Mouse (Mus musculus) forebrain, embryonic 12.5 days (tissue): Measurements from ENCODE around the gene Amotl2. TPM values are rescaled to one million over a fixed set of nuclear protein-coding genes. Genes with fewer than 3 reads are reported as not detected.

Source experiments
- ATAC-seq: fragments of 200-750 bp; cut with Nextera tagmentation; 2 replicates; pipeline ENCODE4 v1.8.0; 2017; ENCODE audit warnings: moderate TSS enrichment; ENCODE audit not compliant: low FRiP score
- H3K27ac ChIP-seq: fragments of 300-500 bp; sonication (generic); 2 replicates; pipeline ENCODE4 v1.5.1; 2016; ENCODE audit warnings: mild to moderate bottlenecking
- H3K27me3 ChIP-seq: fragments of 300-500 bp; sonication (generic); 2 replicates; pipeline ENCODE4 v1.6.1; 2016; ENCODE audit warnings: mild to moderate bottlenecking
- H3K36me3 ChIP-seq: fragments of 300-500 bp; sonication (generic); replicated peaks from 2 replicates; pipeline ENCODE4 v1.6.1; 2016; ENCODE audit warnings: mild to moderate bottlenecking
- H3K4me1 ChIP-seq: fragments of 300-500 bp; sonication (generic); 2 replicates; pipeline ENCODE4 v1.6.1; 2016
- H3K4me2 ChIP-seq: fragments of 300-500 bp; sonication (generic); 2 replicates; pipeline ENCODE4 v1.6.1; 2016; ENCODE audit warnings: mild to moderate bottlenecking, moderate library complexity
- H3K4me3 ChIP-seq: fragments of 300-500 bp; sonication (generic); replicated peaks from 2 replicates; pipeline ENCODE4 v1.5.1; 2016; ENCODE audit warnings: mild to moderate bottlenecking
- H3K9ac ChIP-seq: fragments of 300-500 bp; sonication (generic); 2 replicates; pipeline ENCODE4 v1.6.1; 2016; ENCODE audit warnings: mild to moderate bottlenecking
- H3K9me3 ChIP-seq: fragments of 300-500 bp; sonication (generic); 2 replicates; pipeline ENCODE4 v1.6.1; 2016
- WGBS: fragments of 180-500 bp; shearing (Covaris S2); methylation state at CpG from one replicate; pipeline ENCODE4 v1.1.7; 2016; 5-methylcytosine and 5-hydroxymethylcytosine counted together
- polyA plus RNA-seq: library from polyadenylated mRNA; unstranded; fragments of >200 nt; fragmentation: Nextera tagmentation; extraction: Ambion mirVana; gene quantifications from 2 replicates; pipeline ENCODE4 v1.2.1, GENCODE M21; 2016

The Amotl2 gene
- polyA plus RNA-seq, result 82.4 TPM in 2 replicates

- Histone ChIP-seq H3K27ac (peak within 1 kb of the TSS; percentile 98), H3K9me3 (no peaks in the 10 kb centered on the region), H3K4me3 (peak within 1 kb of the TSS; percentile 85), H3K9ac (peak within 1 kb of the TSS; percentile 94), H3K27me3 (peaks cover 3% of the 10 kb centered on the region), H3K4me1 (peaks cover 52% of the 10 kb centered on the region), H3K4me2 (peak within 1 kb of the TSS; percentile 90), H3K36me3 (peaks cover 19% of the 10 kb centered on the region)
- no peak for ATAC-seq
- 4% methylated on average over 22 of the region's 22 CpGs for WGBS
Observed at GRCm38 (mm10) chr9:102716481-102717163, at the start of gene Amotl2. Amotl2 (plus strand) TSS chr9:102716672.

GRCm38 (mm10) chr9:102668115-102668514, 48.4 kb upstream of the Amotl2 start:
- peaks cover 23% of the 10 kb centered on the region for H3K4me1 ChIP-seq
- no peak overlapping the region for H3K4me3 ChIP-seq
- H3K4me2 ChIP-seq, result no peak overlapping the region
- H3K36me3 ChIP-seq, result no peaks in the 10 kb centered on the region
- H3K27me3 ChIP-seq, result no peaks in the 10 kb centered on the region
- ATAC-seq, result no peak
- H3K9ac ChIP-seq, result no peak overlapping the region
- H3K9me3 ChIP-seq, result no peaks in the 10 kb centered on the region
- peak overlapping the region; percentile 59; the same call in 1 of the 2 replicates for H3K27ac ChIP-seq
- 45% methylated on average over 6 of the region's 6 CpGs for WGBS

GRCm38 (mm10) chr9:102668906-102669305, 47.6 kb upstream of the Amotl2 start:
- H3K9ac ChIP-seq, result no peak overlapping the region
- H3K27ac ChIP-seq, result no peak overlapping the region
- no peaks in the 10 kb centered on the region for H3K9me3 ChIP-seq
- no peaks in the 10 kb centered on the region for H3K27me3 ChIP-seq
- 85% methylated on average over 12 of the region's 12 CpGs for WGBS
- no peak overlapping the region for H3K4me3 ChIP-seq
- no peak overlapping the region for H3K4me2 ChIP-seq
- no peaks in the 10 kb centered on the region for H3K36me3 ChIP-seq
- no peak for ATAC-seq
- H3K4me1 ChIP-seq, result peaks cover 27% of the 10 kb centered on the region

- ATAC-seq, result no peak
- peaks cover 17% of the 10 kb centered on the region for H3K4me1 ChIP-seq
- H3K27me3 ChIP-seq, result no peaks in the 10 kb centered on the region
- H3K27ac ChIP-seq, result no peak overlapping the region
- no peak overlapping the region for H3K9ac ChIP-seq
- H3K4me2 ChIP-seq, result no peak overlapping the region
- no peaks in the 10 kb centered on the region for H3K36me3 ChIP-seq
- H3K9me3 ChIP-seq, result no peaks in the 10 kb centered on the region
- H3K4me3 ChIP-seq, result no peak overlapping the region
- 77% methylated on average over 7 of the region's 7 CpGs for WGBS
Observed at GRCm38 (mm10) chr9:102673381-102673780, 43.1 kb upstream of the Amotl2 start.

- H3K9me3 ChIP-seq, result no peaks in the 10 kb centered on the region
- H3K4me2 ChIP-seq, result no peak overlapping the region
- H3K27ac ChIP-seq, result no peak overlapping the region
- no peak overlapping the region for H3K9ac ChIP-seq
- H3K27me3 ChIP-seq, result no peaks in the 10 kb centered on the region
- 75% methylated on average over 5 of the region's 5 CpGs for WGBS
- no peaks in the 10 kb centered on the region for H3K36me3 ChIP-seq
- no peak overlapping the region for H3K4me3 ChIP-seq
- H3K4me1 ChIP-seq, result peaks cover 16% of the 10 kb centered on the region
- no peak for ATAC-seq
Observed at GRCm38 (mm10) chr9:102675922-102676321, 40.5 kb upstream of the Amotl2 start.

- no peak overlapping the region for H3K4me3 ChIP-seq
- H3K9ac ChIP-seq, result no peak overlapping the region
- no peak for ATAC-seq
- no peak overlapping the region for H3K4me2 ChIP-seq
- no peaks in the 10 kb centered on the region for H3K9me3 ChIP-seq
- no peaks in the 10 kb centered on the region; the same call in 1 of the 2 replicates for H3K27me3 ChIP-seq
- no peaks in the 10 kb centered on the region for H3K4me1 ChIP-seq
- WGBS, result 67% methylated on average over 7 of the region's 7 CpGs
- H3K36me3 ChIP-seq, result no peaks in the 10 kb centered on the region
- no peak overlapping the region for H3K27ac ChIP-seq
Observed at GRCm38 (mm10) chr9:102681470-102681869, 35.0 kb upstream of the Amotl2 start.

- no peaks in the 10 kb centered on the region for H3K9me3 ChIP-seq
- H3K4me3 ChIP-seq, result no peak overlapping the region
- H3K4me2 ChIP-seq, result no peak overlapping the region
- peak overlapping the region; percentile 95 for H3K27ac ChIP-seq
- no peak overlapping the region for H3K9ac ChIP-seq
- no peaks in the 10 kb centered on the region for H3K27me3 ChIP-seq
- WGBS, result 30% methylated on average over 4 of the region's 4 CpGs
- ATAC-seq, result no peak
- H3K36me3 ChIP-seq, result no peaks in the 10 kb centered on the region
- H3K4me1 ChIP-seq, result peaks cover 54% of the 10 kb centered on the region
Observed at GRCm38 (mm10) chr9:102687943-102688342, 28.5 kb upstream of the Amotl2 start.

GRCm38 (mm10) chr9:102689406-102689939, 27.0 kb upstream of the Amotl2 start:
- WGBS, result under 1% methylated on average over 13 of the region's 13 CpGs
- H3K9me3 ChIP-seq, result no peaks in the 10 kb centered on the region
- no peaks in the 10 kb centered on the region for H3K36me3 ChIP-seq
- H3K27ac ChIP-seq, result peak overlapping the region; percentile 95
- peak overlapping the region; percentile 63 for H3K9ac ChIP-seq
- H3K4me2 ChIP-seq, result peak overlapping the region; percentile 79
- peak; percentile 39 for ATAC-seq
- peaks cover 59% of the 10 kb centered on the region for H3K4me1 ChIP-seq
- no peaks in the 10 kb centered on the region for H3K27me3 ChIP-seq
- peak overlapping the region; percentile 51 for H3K4me3 ChIP-seq

GRCm38 (mm10) chr9:102689940-102690642, 26.4 kb upstream of the Amotl2 start:
- Histone ChIP-seq H3K4me2 (peak overlapping the region; percentile 79), H3K36me3 (no peaks in the 10 kb centered on the region), H3K9me3 (no peaks in the 10 kb centered on the region), H3K27ac (peak overlapping the region; percentile 95), H3K9ac (peak overlapping the region; percentile 63), H3K4me1 (peaks cover 59% of the 10 kb centered on the region), H3K27me3 (no peaks in the 10 kb centered on the region), H3K4me3 (peak overlapping the region; percentile 51)
- under 1% methylated on average over 44 of the region's 44 CpGs for WGBS
- ATAC-seq, result peak; percentile 90

GRCm38 (mm10) chr9:102690891-102691290, 25.6 kb upstream of the Amotl2 start:
- 2% methylated on average over 15 of the region's 15 CpGs for WGBS
- Histone ChIP-seq H3K9ac (peak overlapping the region; percentile 63), H3K4me3 (peak overlapping the region; percentile 51), H3K27me3 (no peaks in the 10 kb centered on the region), H3K9me3 (no peaks in the 10 kb centered on the region), H3K27ac (peak overlapping the region; percentile 95), H3K4me1 (peaks cover 59% of the 10 kb centered on the region), H3K4me2 (peak overlapping the region; percentile 79), H3K36me3 (no peaks in the 10 kb centered on the region)
- peak; percentile 18; the same call in 1 of the 2 replicates for ATAC-seq

- Histone ChIP-seq H3K27me3 (no peaks in the 10 kb centered on the region), H3K27ac (peak overlapping the region; percentile 68), H3K4me2 (no peak overlapping the region), H3K9ac (no peak overlapping the region), H3K36me3 (no peaks in the 10 kb centered on the region), H3K9me3 (no peaks in the 10 kb centered on the region), H3K4me1 (peaks cover 53% of the 10 kb centered on the region), H3K4me3 (no peak overlapping the region)
- ATAC-seq, result no peak
- 47% methylated on average over 9 of the region's 9 CpGs for WGBS
Observed at GRCm38 (mm10) chr9:102692564-102693475, 23.7 kb upstream of the Amotl2 start.

GRCm38 (mm10) chr9:102701042-102701441, 15.4 kb upstream of the Amotl2 start:
- H3K36me3 ChIP-seq, result no peaks in the 10 kb centered on the region
- WGBS, result 93% methylated on average over 6 of the region's 6 CpGs
- H3K4me1 ChIP-seq, result 0 out of 2 replicates have a peak, but pooled peaks cover 3% of the 10 kb centered on the region
- H3K4me3 ChIP-seq, result no peak overlapping the region
- 0 out of 2 replicates have a peak, but pooled peaks cover 9% of the 10 kb centered on the region for H3K9me3 ChIP-seq
- ATAC-seq, result no peak
- no peak overlapping the region for H3K4me2 ChIP-seq
- no peak overlapping the region for H3K27ac ChIP-seq
- H3K9ac ChIP-seq, result no peak overlapping the region
- no peaks in the 10 kb centered on the region for H3K27me3 ChIP-seq
